Mouse (Mus musculus): ENCODE measurements around the gene Trpm1.

GRCm38 (mm10) chr7:64163086-64163485 is 9.5 kb downstream of the Trpm1 start:
- TF ChIP-seq POLR2A (IDR thresholded peaks at IDR 0.05; ENCODE audit: low read depth, low read length) (no peak), CTCF (IDR thresholded peaks at IDR 0.05; ENCODE audit: borderline replicate concordance, insufficient read depth, low read length) (no peak)
